Mouse (Mus musculus): Measurements from ENCODE around the gene Clcc1.
"Not testable (repeated sequence)": the region's sequence is repeated elsewhere in the genome, so short reads cannot be mapped to it uniquely, and the experiment has no call there.

The Clcc1 gene

DNA sequence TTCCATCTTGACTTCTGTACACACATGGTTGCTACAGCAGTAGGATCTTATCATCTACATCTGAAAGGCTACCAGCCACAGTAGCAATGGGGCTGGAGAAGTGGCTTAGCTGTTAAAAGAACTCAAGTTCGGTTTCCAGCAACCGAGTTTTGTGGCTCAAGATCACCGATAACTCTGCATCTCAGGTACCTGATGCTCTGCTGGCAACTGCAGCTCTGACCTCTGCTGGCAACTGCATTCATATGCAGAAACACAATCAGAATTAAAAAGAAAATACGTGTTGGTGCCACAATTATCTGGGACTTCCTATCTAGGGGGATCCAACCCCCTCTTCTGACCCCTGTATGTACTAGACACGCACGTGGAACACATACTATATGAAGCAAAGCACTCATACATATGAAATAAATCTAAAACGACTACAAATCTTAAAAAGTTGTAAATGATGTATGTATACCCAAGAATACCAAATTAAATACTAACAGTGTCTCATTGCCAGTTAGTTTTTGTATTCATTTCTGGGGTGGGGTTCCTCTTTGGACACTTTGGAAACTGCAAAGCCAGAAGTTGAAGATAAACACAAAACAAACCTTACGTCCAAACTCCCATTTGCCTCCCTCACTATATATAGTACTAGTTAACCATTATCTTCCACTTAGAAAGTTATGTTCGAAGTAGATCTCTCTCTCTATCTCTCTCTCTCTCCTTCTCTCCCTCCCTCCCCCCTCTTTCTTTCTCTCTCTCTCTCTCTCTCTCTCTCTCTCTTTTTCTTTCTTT, 659 bp upstream of the Clcc1 start:
- Histone ChIP-seq H3K9me3 (ENCODE audit: low read length) (no peaks in the 10 kb centered on the region), H3K4me3 (replicated peaks; ENCODE audit: low read length) (peak overlapping the region; percentile 89), H3K27me3 (ENCODE audit: insufficient read depth, low read length) (no peaks in the 10 kb centered on the region), H3K4me1 (replicated peaks; ENCODE audit: low read depth, low read length) (peaks cover 33% of the 10 kb centered on the region), H3K36me3 (ENCODE audit: insufficient read depth, low read length) (0 out of 2 replicates have a peak, but pooled peaks cover 5% of the 10 kb centered on the region)
- peak; percentile 88 for TF ChIP-seq POU5F1 (IDR thresholded peaks at IDR 0.05; ENCODE audit: borderline replicate concordance, low read length)
- no peak for TF ChIP-seq NANOG (IDR thresholded peaks at IDR 0.05; ENCODE audit: borderline replicate concordance, low read length)

DNA sequence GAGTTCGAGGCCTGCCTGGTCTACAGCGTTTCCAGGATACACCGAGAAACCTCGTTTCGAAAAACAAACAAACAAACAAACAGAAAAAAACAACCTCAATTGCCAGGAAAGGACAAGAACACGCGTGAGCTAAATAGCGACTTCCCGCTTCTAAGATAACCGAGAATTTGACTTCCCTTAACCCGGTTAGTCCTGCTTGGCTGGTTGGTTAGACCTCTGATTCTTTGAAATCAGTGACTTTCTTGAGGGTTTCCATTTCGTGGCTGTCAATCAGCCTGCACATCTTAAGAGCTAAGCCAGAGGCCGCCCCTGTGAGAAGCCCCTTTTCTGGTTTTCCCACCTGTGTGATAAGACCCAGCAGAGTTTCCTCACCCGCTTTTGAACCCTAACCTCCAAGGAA, 853 bp downstream of the Clcc1 start:
- Histone ChIP-seq H3K27me3 (ENCODE audit: insufficient read depth, low read length) (no peaks in the 10 kb centered on the region), H3K9me3 (ENCODE audit: low read length) (no peaks in the 10 kb centered on the region), H3K36me3 (ENCODE audit: insufficient read depth, low read length) (0 out of 2 replicates have a peak, but pooled peaks cover 12% of the 10 kb centered on the region), H3K4me1 (replicated peaks; ENCODE audit: low read depth, low read length) (peaks cover 24% of the 10 kb centered on the region), H3K4me3 (replicated peaks; ENCODE audit: low read length) (peak overlapping the region; percentile 89)
- no peak for TF ChIP-seq CTCF (conservative IDR thresholded peaks at IDR 0.05; ENCODE audit: low read length)
- no peak for TF ChIP-seq POU5F1 (IDR thresholded peaks at IDR 0.05; ENCODE audit: borderline replicate concordance, low read length)
- TF ChIP-seq NANOG (IDR thresholded peaks at IDR 0.05; ENCODE audit: borderline replicate concordance, low read length): no peak

DNA sequence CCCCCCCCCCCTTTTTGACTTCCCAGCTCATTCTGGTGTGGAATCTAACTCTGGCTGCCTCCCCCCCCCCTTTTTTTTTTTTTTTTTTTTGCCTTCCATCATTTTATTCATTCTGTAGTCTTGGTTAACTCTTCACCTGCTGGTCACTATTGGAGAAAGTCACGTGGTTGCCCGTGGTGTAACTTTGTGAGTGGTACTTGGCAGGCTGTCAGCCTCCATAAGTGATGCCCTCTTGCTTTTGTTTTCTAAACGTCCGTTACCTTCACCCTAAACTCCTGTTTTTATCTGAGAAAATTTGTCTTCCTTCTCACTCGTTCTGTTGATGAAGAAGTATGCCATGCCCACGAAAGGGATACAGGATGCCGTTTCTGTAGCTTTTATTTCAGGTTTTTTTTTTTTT, 1.8 kb downstream of the Clcc1 start:
- peaks cover 29% of the 10 kb centered on the region for H3K4me1 ChIP-seq (replicated peaks; ENCODE audit: low read depth, low read length)
- 0 out of 2 replicates have a peak, but pooled peaks cover 13% of the 10 kb centered on the region for H3K36me3 ChIP-seq (ENCODE audit: insufficient read depth, low read length)
- TF ChIP-seq CTCF (conservative IDR thresholded peaks at IDR 0.05; ENCODE audit: low read length) (no peak), POU5F1 (IDR thresholded peaks at IDR 0.05; ENCODE audit: borderline replicate concordance, low read length) (no peak), NANOG (IDR thresholded peaks at IDR 0.05; ENCODE audit: borderline replicate concordance, low read length) (no peak)
- no peaks in the 10 kb centered on the region for H3K9me3 ChIP-seq (ENCODE audit: low read length)
- no peaks in the 10 kb centered on the region for H3K27me3 ChIP-seq (ENCODE audit: insufficient read depth, low read length)
- no peak overlapping the region for H3K4me3 ChIP-seq (replicated peaks; ENCODE audit: low read length)

DNA sequence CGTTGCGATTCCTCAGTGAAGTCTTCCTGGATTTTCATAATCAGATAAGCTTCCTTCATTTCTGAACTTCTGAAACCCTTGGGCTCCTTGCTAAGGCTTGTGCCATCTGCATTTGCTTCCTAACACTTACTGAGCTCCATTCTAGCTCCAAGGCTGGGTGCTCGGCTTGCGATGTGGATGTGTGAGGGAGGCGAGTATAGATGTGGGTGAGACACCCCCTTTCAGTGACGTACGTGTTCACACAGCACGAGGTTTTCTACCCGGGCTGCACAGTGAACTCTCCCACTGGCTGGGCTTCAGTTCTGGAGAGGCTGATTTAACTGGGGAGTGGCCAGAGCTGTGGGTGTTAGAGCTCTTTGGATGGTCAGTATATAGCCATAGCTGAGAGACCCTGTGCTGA, 4.9 kb downstream of the Clcc1 start:
- H3K4me1 ChIP-seq (replicated peaks; ENCODE audit: low read depth, low read length): peaks cover 16% of the 10 kb centered on the region
- peaks cover 37% of the 10 kb centered on the region for H3K36me3 ChIP-seq (ENCODE audit: insufficient read depth, low read length)
- TF ChIP-seq NANOG (IDR thresholded peaks at IDR 0.05; ENCODE audit: borderline replicate concordance, low read length): no peak
- no peak for TF ChIP-seq POU5F1 (IDR thresholded peaks at IDR 0.05; ENCODE audit: borderline replicate concordance, low read length)
- TF ChIP-seq CTCF (conservative IDR thresholded peaks at IDR 0.05; ENCODE audit: low read length): no peak
- no peak overlapping the region for H3K4me3 ChIP-seq (replicated peaks; ENCODE audit: low read length)
- H3K27me3 ChIP-seq (ENCODE audit: insufficient read depth, low read length): no peaks in the 10 kb centered on the region
- H3K9me3 ChIP-seq (ENCODE audit: low read length): peaks cover 6% of the 10 kb centered on the region; the same call in 1 of the 2 replicates

DNA sequence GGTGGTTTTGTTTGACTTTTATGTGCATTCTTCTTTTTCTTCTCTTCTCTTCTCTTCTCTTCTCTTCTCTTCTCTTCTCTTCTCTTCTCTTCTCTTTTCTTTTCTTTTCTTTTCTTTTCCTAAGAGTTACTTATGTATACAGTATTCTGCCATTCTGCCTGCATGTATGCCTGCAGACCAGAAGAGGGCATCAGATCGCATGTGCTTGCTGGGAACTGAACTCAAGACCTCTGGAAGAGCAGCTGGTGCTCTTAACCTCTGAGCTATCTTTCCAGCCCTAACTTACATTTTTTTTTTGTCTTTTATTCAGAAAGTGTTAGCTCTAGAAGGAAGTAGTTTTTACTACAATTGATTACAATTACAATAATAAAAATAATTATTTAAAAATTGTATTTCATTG, 7.2 kb downstream of the Clcc1 start:
- Histone ChIP-seq H3K4me1 (replicated peaks; ENCODE audit: low read depth, low read length) (peaks cover 7% of the 10 kb centered on the region), H3K36me3 (ENCODE audit: insufficient read depth, low read length) (peaks cover 59% of the 10 kb centered on the region), H3K4me3 (replicated peaks; ENCODE audit: low read length) (no peak overlapping the region), H3K9me3 (ENCODE audit: low read length) (peaks cover 6% of the 10 kb centered on the region; the same call in 1 of the 2 replicates), H3K27me3 (ENCODE audit: insufficient read depth, low read length) (no peaks in the 10 kb centered on the region)
- TF ChIP-seq CTCF (conservative IDR thresholded peaks at IDR 0.05; ENCODE audit: low read length): peak; percentile 31
- TF ChIP-seq NANOG (IDR thresholded peaks at IDR 0.05; ENCODE audit: borderline replicate concordance, low read length): no peak
- no peak for TF ChIP-seq POU5F1 (IDR thresholded peaks at IDR 0.05; ENCODE audit: borderline replicate concordance, low read length)

DNA sequence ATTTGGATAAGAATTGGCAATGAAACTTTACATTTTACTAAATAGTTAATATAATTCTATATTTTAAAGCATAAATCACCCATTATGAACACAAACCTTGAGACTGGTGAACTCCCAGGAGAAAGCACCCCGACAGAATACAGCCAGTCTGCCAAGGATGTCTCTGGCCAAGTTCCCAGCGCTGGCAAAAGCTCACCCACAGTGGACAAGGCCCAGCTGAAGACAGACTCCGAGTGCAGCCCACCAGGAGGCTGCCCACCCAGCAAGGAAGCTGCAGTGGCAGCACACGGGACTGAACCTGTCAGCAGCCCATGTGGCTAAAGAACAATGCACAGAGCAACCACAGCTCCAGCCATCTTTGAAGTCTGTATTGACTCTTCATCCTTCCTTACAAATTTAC, 22.9 kb downstream of the Clcc1 start:
- H3K4me3 ChIP-seq (replicated peaks; ENCODE audit: low read length): no peak overlapping the region
- peaks cover 91% of the 10 kb centered on the region for H3K36me3 ChIP-seq (ENCODE audit: insufficient read depth, low read length)
- no peaks in the 10 kb centered on the region for H3K9me3 ChIP-seq (ENCODE audit: low read length)
- TF ChIP-seq CTCF (conservative IDR thresholded peaks at IDR 0.05; ENCODE audit: low read length) (no peak), POU5F1 (IDR thresholded peaks at IDR 0.05; ENCODE audit: borderline replicate concordance, low read length) (no peak), NANOG (IDR thresholded peaks at IDR 0.05; ENCODE audit: borderline replicate concordance, low read length) (no peak)
- no peaks in the 10 kb centered on the region for H3K27me3 ChIP-seq (ENCODE audit: insufficient read depth, low read length)
- H3K4me1 ChIP-seq (replicated peaks; ENCODE audit: low read depth, low read length): no peaks in the 10 kb centered on the region

DNA sequence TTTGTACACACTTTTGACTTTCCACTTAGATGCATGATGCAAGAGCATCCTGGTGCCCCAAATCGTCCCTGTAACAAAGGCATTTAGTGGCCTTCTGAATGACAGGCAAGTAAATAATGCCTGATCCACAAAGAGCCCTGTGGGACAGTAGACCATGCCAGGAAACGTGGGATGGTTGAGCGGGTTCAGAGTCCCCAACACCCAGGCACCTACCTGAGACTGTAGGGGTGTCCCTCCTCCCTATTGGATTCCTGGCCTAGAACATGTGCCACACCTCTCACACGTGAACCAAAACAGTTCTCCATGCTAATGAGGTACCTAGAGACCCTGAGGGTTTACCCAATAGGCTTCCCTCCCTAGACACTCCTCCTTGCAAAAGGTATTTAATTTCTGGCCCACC, 27.3 kb downstream of the Clcc1 start:
- H3K36me3 ChIP-seq (ENCODE audit: insufficient read depth, low read length): peaks cover 94% of the 10 kb centered on the region
- H3K9me3 ChIP-seq (ENCODE audit: low read length): 0 out of 2 replicates have a peak, but pooled peaks cover 4% of the 10 kb centered on the region
- no peak for TF ChIP-seq NANOG (IDR thresholded peaks at IDR 0.05; ENCODE audit: borderline replicate concordance, low read length)
- no peaks in the 10 kb centered on the region for H3K27me3 ChIP-seq (ENCODE audit: insufficient read depth, low read length)
- H3K4me1 ChIP-seq (replicated peaks; ENCODE audit: low read depth, low read length): no peaks in the 10 kb centered on the region
- H3K4me3 ChIP-seq (replicated peaks; ENCODE audit: low read length): no peak overlapping the region

DNA sequence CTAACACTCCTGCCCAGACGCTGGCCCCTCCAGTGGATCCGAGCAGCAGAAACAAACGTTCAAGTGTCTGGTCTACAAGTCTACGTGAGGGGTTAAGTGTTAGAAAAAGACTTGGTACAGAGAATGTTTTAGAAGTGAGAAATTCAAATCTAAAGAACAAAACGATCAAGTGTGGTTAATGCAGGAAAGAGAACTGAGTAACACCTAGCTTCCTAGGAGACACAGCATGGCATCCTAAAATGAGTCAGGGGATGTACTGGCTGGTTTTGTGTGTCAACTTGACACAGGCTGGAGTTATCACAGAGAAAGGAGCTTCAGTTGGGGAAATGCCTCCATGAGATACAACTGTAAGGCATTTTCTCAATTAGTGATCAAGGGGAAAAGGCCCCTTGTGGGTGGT, 29.9 kb downstream of the Clcc1 start:
- not testable (repeated sequence) for H3K9me3 ChIP-seq (ENCODE audit: low read length); H3K4me3 ChIP-seq (replicated peaks; ENCODE audit: low read length); H3K27me3 ChIP-seq (ENCODE audit: insufficient read depth, low read length); H3K4me1 ChIP-seq (replicated peaks; ENCODE audit: low read depth, low read length)
- H3K36me3 ChIP-seq (ENCODE audit: insufficient read depth, low read length): peaks cover 87% of the 10 kb centered on the region

DNA sequence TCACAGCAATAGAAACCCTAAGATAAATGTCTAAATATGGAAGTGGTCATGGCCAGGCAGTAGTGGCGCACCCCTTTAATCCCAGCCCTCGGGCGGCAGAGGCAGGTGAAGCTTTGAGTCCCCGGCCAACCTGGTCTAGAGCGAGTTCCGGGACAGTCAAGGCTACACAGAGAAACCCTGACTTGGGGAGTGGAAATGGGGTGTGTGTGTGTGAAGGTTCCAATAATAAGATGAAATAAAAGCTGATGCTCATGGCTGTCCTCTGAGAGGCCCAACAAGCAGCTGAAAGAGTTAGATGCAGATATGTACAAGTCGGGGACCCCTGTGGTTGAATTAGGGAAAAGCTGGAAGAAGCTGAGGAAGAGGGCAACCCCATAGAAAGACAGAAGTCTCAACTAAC, 32.0 kb downstream of the Clcc1 start:
- H3K36me3 ChIP-seq (ENCODE audit: insufficient read depth, low read length): peaks cover 85% of the 10 kb centered on the region
- H3K27me3 ChIP-seq (ENCODE audit: insufficient read depth, low read length): no peaks in the 10 kb centered on the region
- H3K4me1 ChIP-seq (replicated peaks; ENCODE audit: low read depth, low read length): no peaks in the 10 kb centered on the region
- no peak overlapping the region for H3K4me3 ChIP-seq (replicated peaks; ENCODE audit: low read length)
- peaks cover 28% of the 10 kb centered on the region for H3K9me3 ChIP-seq (ENCODE audit: low read length)
- no peak for TF ChIP-seq CTCF (conservative IDR thresholded peaks at IDR 0.05; ENCODE audit: low read length)
- TF ChIP-seq NANOG (IDR thresholded peaks at IDR 0.05; ENCODE audit: borderline replicate concordance, low read length): no peak
- no peak for TF ChIP-seq POU5F1 (IDR thresholded peaks at IDR 0.05; ENCODE audit: borderline replicate concordance, low read length)

Data from E14TG2a.4 (cell line).